ENCODE assay signal across 19 mouse cellular contexts in genomic region chr12:85673914-85674313, GRCm38 (mm10). TPM values are rescaled to one million over a fixed set of nuclear protein-coding genes. Genes with fewer than 3 reads are reported as not detected.
"Had no signal": no experiment of that assay in that cellular context is flagged by ENCODE, and none has a peak within 500 bp of the region (broad histone marks: within the 10 kb centered on the region; RNA-seq: fewer than 3 reads in every experiment).

No protein-coding gene starts in this region.

- H3K27me3 ChIP-seq: midbrain, embryonic 12.5 days; neural tube, embryonic 13.5 days; neural tube, embryonic 15.5 days had no signal

- ATAC-seq: midbrain, embryonic 16.5 days had no signal

- H3K4me3 ChIP-seq: midbrain, embryonic 10.5 days; midbrain, embryonic 12.5 days; myocyte; neural tube, embryonic 13.5 days; neural tube, embryonic 15.5 days had no signal

- H3K36me3 ChIP-seq: midbrain, embryonic 10.5 days; midbrain, embryonic 12.5 days; neural tube, embryonic 13.5 days; neural tube, embryonic 15.5 days had no signal

- H3K9ac ChIP-seq: lung, embryonic 14.5 days; midbrain, embryonic 12.5 days; neural tube, embryonic 13.5 days; neural tube, embryonic 15.5 days had no signal

- DNase-seq: lung, adult 18-20 months; lung, embryonic 14.5 days; lung, postnatal 10 days; midbrain, embryonic 14.5 days; retina, postnatal 1 day; right cerebral cortex, adult 18-20 months; right cerebral cortex, postnatal 25 days; right cerebral cortex, postnatal 4 days; spleen, adult 18-20 months; thymus, adult 18-20 months; thymus, postnatal 14 days; thymus, postnatal 36 days had no signal

- H3K4me1 ChIP-seq: midbrain, embryonic 12.5 days; neural tube, embryonic 15.5 days had no signal

- H3K27ac ChIP-seq: macrophage; midbrain, embryonic 10.5 days; midbrain, embryonic 12.5 days; neural tube, embryonic 13.5 days; neural tube, embryonic 15.5 days had no signal

RNA-seq across cellular contexts. Expression of gene Batf, which starts 12.6 kb away (rescaled TPM):
- polyA plus RNA-seq: myocyte had no signal
